Mouse (Mus musculus) forebrain, embryonic 11.5 days (tissue): ENCODE measurements around the gene Coa5. TPM values are rescaled to one million over a fixed set of nuclear protein-coding genes. Genes with fewer than 3 reads are reported as not detected.
A peak's percentile ranks its signal among the peaks of the same experiment; 100 is the strongest.

Source experiments
- ATAC-seq: fragments of 200-750 bp; cut with Nextera tagmentation; replicated peaks from 2 replicates; pipeline ENCODE4 v1.8.0; 2017; ENCODE audit warnings: moderate TSS enrichment; ENCODE audit not compliant: low FRiP score
- DNase-seq: peaks from one replicate; pipeline ENCODE4 v3.0.0-alpha.2; 2017; ENCODE audit warnings: low spot score
- H3K27ac ChIP-seq: fragments of 300-500 bp; sonication (generic); 2 replicates; pipeline ENCODE4 v1.5.1; 2014; ENCODE audit warnings: low read depth, low read length
- H3K27me3 ChIP-seq: fragments of 300-500 bp; sonication (generic); 2 replicates; pipeline ENCODE4 v1.6.1; 2014; ENCODE audit warnings: mild to moderate bottlenecking, low read length, mixed read lengths; ENCODE audit not compliant: control insufficient read depth, insufficient read depth
- H3K36me3 ChIP-seq: fragments of 300-500 bp; sonication (generic); 2 replicates; pipeline ENCODE4 v1.6.1; 2014; ENCODE audit warnings: mild to moderate bottlenecking, low read length, moderate library complexity, mixed read lengths; ENCODE audit not compliant: control insufficient read depth, insufficient read depth
- H3K4me1 ChIP-seq: fragments of 300-500 bp; sonication (generic); replicated peaks from 2 replicates; pipeline ENCODE4 v1.6.1; 2014; ENCODE audit warnings: low read length, mixed read lengths; ENCODE audit not compliant: control insufficient read depth, insufficient read depth
- H3K4me2 ChIP-seq: fragments of 300-500 bp; sonication (generic); 2 replicates; pipeline ENCODE4 v1.6.1; 2014; ENCODE audit warnings: low read depth, mild to moderate bottlenecking, low read length, moderate library complexity, mixed read lengths; ENCODE audit not compliant: severe bottlenecking
- H3K4me3 ChIP-seq: fragments of 300-500 bp; sonication (generic); 2 replicates; pipeline ENCODE4 v1.5.1; 2014; ENCODE audit warnings: low read depth, low read length
- H3K9ac ChIP-seq: fragments of 300-500 bp; sonication (generic); 2 replicates; pipeline ENCODE4 v1.6.1; 2014; ENCODE audit warnings: low read length
- H3K9me3 ChIP-seq: fragments of 300-500 bp; sonication (generic); 2 replicates; pipeline ENCODE4 v1.6.1; 2016; ENCODE audit warnings: low read length, mixed read lengths; ENCODE audit not compliant: control insufficient read depth
- WGBS: fragments of 180-500 bp; shearing (Covaris S2); extraction: QIAGEN DNeasy Blood & Tissue Kit; methylation state at CpG from one replicate; pipeline ENCODE4 v1.1.7; 2014; 5-methylcytosine and 5-hydroxymethylcytosine counted together
- polyA plus RNA-seq: library from polyadenylated mRNA; unstranded; fragments of >200 nt; fragmentation: Nextera tagmentation; extraction: Ambion mirVana; gene quantifications from 2 replicates; pipeline ENCODE4 v1.2.1, GENCODE M21; 2014

Gene Coa5
- polyA plus RNA-seq, 1 experiment from 2014 or later: 58.1 TPM

DNA sequence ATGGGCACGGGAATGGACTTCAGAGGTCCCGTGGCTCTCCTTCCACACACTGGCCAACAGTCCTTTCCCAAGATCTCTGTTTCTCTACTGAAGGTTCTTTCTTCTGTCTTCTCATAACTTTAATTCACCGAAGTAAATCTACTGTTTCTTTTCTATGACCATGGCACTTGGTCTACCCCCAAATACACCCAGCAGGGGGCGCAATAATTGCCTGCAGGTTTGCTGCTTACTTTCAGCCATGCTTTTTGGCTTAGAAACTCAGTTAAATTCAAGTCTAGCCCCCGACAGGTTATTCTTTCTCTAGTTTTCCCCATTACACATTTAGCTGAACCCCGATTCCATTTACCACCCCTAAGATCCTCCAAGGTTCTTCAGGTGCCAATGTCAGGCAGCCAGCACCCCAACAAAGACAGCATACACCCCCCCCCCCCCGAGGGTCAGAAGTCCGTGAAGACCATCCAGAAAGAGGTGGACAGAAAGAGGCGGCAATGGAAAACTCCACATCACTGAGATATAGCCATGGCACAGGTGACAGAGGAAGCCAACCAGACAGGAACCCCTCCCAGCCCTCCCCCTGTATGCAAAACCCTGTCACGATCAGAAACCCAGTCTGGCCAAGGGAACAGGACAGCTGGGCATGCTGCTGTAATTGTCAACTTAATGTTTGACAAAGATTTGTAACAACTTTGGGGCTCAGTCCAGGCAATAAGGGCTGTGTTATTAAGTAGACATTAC, 18.6 kb upstream of the Coa5 start:
- Histone ChIP-seq H3K4me2 (no peak overlapping the region), H3K9me3 (no peaks in the 10 kb centered on the region), H3K27ac (no peak overlapping the region), H3K27me3 (no peaks in the 10 kb centered on the region), H3K36me3 (no peaks in the 10 kb centered on the region), H3K4me3 (no peak overlapping the region), H3K9ac (no peak overlapping the region), H3K4me1 (no peaks in the 10 kb centered on the region)
- peak; percentile 58 for DNase-seq
- no peak for ATAC-seq
- 79% methylated on average over 10 of the region's 10 CpGs for WGBS

DNA sequence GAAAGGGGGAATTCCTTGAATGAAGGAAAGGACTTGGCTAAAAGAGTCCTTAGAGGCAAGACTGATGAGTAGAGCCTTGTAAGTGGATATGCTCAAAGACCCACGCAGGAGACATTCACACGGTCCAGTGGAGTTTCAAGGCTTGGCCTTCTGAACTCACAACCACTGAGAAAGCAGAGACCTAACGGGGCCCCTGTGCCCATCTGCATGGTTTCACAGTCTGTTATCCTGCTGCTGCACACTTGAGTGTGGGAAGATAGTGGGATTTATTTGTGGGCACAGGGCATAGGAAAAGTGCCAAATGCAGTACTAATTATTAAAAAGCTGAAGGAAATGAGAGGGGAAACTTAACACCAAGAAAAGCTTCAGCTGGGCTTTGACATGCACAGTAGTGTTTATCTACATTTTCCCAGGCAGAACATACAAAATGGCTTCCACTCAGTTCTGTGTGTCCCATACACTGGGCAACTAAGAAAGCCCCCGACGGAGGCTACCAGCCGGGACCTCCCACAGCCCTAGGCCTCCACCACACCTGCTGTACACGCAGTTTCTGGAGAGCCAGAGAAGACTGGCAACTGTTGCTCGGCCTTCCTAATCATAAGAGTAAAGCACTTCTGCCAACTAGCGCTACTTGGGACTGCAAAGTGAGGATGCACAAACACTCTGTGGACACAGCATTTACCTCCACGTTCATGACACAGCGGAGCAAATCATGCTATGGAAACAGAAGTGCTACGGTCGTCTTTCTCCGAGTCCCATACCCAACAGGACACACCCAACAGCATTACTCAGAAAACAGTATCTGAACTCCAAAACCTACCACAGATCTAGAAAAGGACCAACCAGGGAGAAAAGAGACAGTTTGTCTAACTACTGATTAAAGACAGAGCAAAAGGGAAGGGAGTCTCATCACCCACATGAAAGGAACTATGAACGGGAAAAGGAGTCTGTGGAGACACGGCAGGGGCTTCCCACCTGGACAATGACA, 13.2 kb upstream of the Coa5 start:
- 92% methylated on average over 16 of the region's 16 CpGs for WGBS
- no peak for ATAC-seq
- H3K9me3 ChIP-seq: no peaks in the 10 kb centered on the region
- H3K27ac ChIP-seq: no peak overlapping the region
- H3K27me3 ChIP-seq: no peaks in the 10 kb centered on the region
- DNase-seq: no peak
- H3K4me1 ChIP-seq: no peaks in the 10 kb centered on the region
- H3K4me3 ChIP-seq: no peak overlapping the region
- no peak overlapping the region for H3K4me2 ChIP-seq
- no peaks in the 10 kb centered on the region; the same call in 1 of the 2 replicates for H3K36me3 ChIP-seq
- no peak overlapping the region for H3K9ac ChIP-seq

DNA sequence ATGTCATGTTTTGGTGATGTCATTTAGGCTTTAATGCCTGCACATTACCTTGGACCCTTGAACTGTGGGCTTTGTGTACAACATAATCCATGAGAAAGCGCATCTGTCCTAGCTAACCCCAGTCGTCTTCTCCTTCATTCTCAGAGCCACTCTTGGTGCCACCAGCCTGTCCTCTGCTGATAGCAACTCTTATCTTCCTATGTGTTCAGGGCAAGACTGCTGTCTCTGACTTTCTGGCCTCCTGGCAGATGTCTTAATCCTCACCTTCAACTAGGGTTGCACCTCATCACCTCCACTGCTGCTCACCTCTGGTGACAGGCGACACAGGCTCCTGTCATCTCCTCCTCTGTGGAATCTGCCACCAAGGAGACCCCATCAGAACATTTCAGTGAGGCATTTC, 6.5 kb upstream of the Coa5 start:
- DNase-seq (no peak), ATAC-seq (no peak)
- H3K4me1 ChIP-seq: peaks cover under 1% of the 10 kb centered on the region; the same call in 1 of the 2 replicates
- no peaks in the 10 kb centered on the region for H3K27me3 ChIP-seq
- no peak overlapping the region for H3K4me2 ChIP-seq
- peaks cover 3% of the 10 kb centered on the region; the same call in 1 of the 2 replicates for H3K36me3 ChIP-seq
- 90% methylated on average over 3 of the region's 3 CpGs for WGBS
- no peak overlapping the region for H3K4me3 ChIP-seq
- H3K27ac ChIP-seq: no peak overlapping the region
- no peaks in the 10 kb centered on the region for H3K9me3 ChIP-seq
- no peak overlapping the region for H3K9ac ChIP-seq

DNA sequence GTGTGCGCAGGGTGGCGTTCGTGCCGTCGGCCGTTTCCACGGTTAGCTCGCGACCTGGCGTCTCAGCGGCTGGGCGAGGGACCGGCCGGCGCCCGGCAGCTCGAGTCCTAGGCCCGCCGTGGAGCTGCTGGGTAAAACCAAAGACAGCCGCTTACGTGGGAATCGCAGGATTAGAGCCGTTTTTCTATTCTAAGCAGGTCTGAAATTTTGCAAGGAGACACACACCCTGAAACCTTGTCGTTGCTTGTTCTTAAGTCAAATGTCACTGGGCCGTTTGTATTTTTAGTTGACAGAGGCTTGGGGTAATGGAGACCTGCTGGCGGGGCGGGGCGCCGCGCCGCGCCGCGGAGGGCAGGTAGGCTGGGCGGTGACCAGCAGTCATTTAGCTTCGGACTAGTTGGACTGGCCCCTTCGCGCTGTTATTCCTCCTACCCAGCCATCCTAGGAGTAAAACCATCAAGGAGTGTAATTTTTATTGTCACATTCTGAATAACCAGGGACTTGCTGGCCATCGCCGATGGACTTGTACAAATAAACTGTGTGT, 466 bp upstream of the Coa5 start:
- Histone ChIP-seq H3K4me1 (peaks cover 7% of the 10 kb centered on the region; the same call in 1 of the 2 replicates), H3K4me2 (peak overlapping the region; percentile 90), H3K9me3 (no peaks in the 10 kb centered on the region), H3K4me3 (peak overlapping the region; percentile 86), H3K9ac (peak overlapping the region; percentile 83), H3K27ac (0 out of 2 replicates have a peak overlapping the region, but pooled peaks have one; percentile 46), H3K27me3 (no peaks in the 10 kb centered on the region), H3K36me3 (no peaks in the 10 kb centered on the region)
- DNase-seq (no peak), ATAC-seq (peak; percentile 19; the same call in 1 of the 2 replicates)
- WGBS: 2% methylated on average over 40 of the region's 40 CpGs

DNA sequence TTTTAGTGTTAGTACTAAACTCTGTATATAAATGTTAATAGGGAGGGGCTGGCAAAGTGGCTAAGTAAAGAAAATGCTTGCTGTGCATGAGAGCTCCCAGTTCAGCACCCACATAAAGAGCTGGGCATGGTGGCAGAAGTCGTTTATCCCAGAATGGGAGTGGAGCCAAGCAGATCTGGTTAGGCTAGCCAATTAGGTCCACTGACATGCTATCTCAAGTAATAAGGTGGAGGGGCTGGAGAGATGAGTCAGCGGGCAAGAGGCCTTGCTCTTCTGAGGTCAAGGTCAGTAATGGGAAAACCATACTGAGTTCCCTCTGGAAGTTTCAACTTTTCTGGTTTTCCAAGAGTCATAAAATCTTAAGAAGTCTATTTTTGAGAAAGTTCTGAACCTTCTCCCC, 992 bp downstream of the Coa5 start:
- Histone ChIP-seq H3K9ac (peak overlapping the region; percentile 83), H3K36me3 (no peaks in the 10 kb centered on the region), H3K4me3 (peak overlapping the region; percentile 86), H3K4me1 (peaks cover 7% of the 10 kb centered on the region; the same call in 1 of the 2 replicates), H3K9me3 (peaks cover 2% of the 10 kb centered on the region; the same call in 1 of the 2 replicates), H3K4me2 (peak overlapping the region; percentile 90), H3K27me3 (no peaks in the 10 kb centered on the region), H3K27ac (no peak overlapping the region)
- DNase-seq (no peak), ATAC-seq (no peak)
- WGBS: 73% methylated on average over 2 of the region's 2 CpGs

DNA sequence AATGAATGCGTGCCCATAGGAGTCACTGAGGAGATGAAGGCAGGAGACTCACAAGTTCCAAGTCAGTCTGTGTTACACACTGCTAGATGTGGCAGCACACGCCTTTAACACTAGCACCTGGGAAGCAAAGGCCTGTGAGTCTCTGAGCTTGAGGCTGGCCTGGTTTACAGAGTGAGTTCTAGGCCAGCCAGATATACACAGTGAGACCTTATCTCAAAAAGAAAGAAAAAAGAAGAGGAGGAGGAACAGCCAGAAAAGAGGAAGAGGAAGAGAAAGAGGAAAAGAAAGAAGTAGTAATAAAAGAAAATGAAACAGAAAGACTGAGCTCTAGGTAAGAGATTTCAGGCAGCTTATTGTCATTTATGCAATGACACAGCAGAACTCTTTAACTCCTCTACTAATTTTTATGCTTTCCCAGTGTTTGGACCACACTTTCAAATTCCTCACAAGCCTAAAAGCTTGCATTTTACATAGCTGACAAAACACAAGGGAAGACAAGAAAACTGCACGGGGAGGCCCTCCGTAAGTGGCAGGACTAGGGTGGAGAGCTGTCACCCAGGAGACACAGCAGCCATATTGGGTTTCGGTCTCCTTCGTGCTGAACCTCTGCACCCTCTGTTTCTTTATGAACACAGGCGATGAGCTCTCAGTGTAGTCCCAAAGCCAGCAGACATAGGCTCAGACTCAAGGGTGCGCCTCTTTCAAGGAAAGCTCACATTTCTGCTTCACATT, 2.6 kb downstream of the Coa5 start:
- ATAC-seq (no peak), DNase-seq (no peak)
- Histone ChIP-seq H3K9me3 (peaks cover 2% of the 10 kb centered on the region; the same call in 1 of the 2 replicates), H3K4me1 (peaks cover 7% of the 10 kb centered on the region; the same call in 1 of the 2 replicates), H3K4me2 (no peak overlapping the region), H3K4me3 (no peak overlapping the region), H3K27me3 (no peaks in the 10 kb centered on the region), H3K36me3 (no peaks in the 10 kb centered on the region), H3K27ac (no peak overlapping the region), H3K9ac (no peak overlapping the region)
- whole genome bisulfite sequencing: 97% methylated on average over 8 of the region's 8 CpGs

DNA sequence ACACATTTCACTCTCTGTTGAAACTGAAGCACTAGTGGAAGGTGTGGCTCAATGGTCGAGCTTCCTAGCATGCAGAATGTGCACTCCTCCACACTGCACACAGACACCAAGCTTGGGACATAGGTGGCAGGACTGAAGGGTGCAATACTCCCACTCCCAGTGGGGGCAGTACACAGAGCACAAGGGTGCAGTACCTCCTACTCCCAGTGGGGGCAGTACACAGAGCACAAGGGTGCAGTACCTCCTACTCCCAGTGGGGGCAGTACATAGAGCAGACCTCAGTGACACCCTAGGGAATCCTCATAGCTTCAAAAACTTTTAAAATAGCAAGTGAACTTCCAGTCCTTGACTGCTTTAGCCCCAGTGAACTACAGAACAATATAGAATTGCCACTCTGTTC, 10.5 kb downstream of the Coa5 start:
- no peak for ATAC-seq
- Histone ChIP-seq H3K27me3 (no peaks in the 10 kb centered on the region), H3K27ac (no peak overlapping the region), H3K36me3 (peaks cover 7% of the 10 kb centered on the region; the same call in 1 of the 2 replicates), H3K9ac (no peak overlapping the region), H3K4me1 (no peaks in the 10 kb centered on the region), H3K9me3 (peaks cover 2% of the 10 kb centered on the region; the same call in 1 of the 2 replicates), H3K4me2 (no peak overlapping the region), H3K4me3 (no peak overlapping the region)
- WGBS: 94% methylated on average over 1 of the region's 1 CpGs
- DNase-seq: no peak

DNA sequence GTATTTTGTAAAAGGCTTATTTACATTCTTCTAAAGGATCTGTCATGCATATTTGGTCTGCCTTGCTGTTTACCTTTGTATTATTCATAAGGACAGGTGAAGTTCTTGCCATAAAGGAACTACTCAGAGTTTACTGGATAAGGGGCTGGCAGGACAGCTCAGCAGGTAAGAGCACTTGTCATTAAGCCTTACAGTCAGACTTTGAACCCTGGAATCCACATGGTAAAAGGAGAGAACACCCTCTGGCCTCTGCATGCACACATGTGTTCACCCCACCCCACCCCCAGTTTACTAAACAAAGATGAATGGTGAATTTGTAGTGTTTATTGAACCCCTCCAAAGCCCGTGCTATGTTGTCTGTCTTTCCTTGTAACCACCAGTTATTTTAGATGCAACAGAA, 14.5 kb downstream of the Coa5 start:
- H3K4me2 ChIP-seq: no peak overlapping the region
- H3K27me3 ChIP-seq: no peaks in the 10 kb centered on the region
- H3K27ac ChIP-seq: no peak overlapping the region
- no peak overlapping the region for H3K4me3 ChIP-seq
- DNase-seq: no peak
- H3K9me3 ChIP-seq: no peaks in the 10 kb centered on the region
- ATAC-seq: no peak
- no peak overlapping the region for H3K9ac ChIP-seq
- WGBS: 84% methylated on average over 1 of the region's 1 CpGs
- H3K4me1 ChIP-seq: no peaks in the 10 kb centered on the region
- H3K36me3 ChIP-seq: peaks cover 6% of the 10 kb centered on the region; the same call in 1 of the 2 replicates
